Mouse (Mus musculus): ENCODE measurements around the gene Adamtsl1.

Adamtsl1 gene

GRCm38 (mm10) chr4:86314442-86314841 lies 800.5 kb downstream of the Adamtsl1 start:
- DNase-seq (ENCODE audit: low read depth) = no peak

- no peak for DNase-seq (ENCODE audit: low read depth)
Observed at GRCm38 (mm10) chr4:86315122-86315521, 801.1 kb downstream of the Adamtsl1 start.

- no peak for DNase-seq (ENCODE audit: low read depth)
Observed at GRCm38 (mm10) chr4:86317916-86318542, 804.1 kb downstream of the Adamtsl1 start.

- DNase-seq (ENCODE audit: low read depth) = no peak
Observed at GRCm38 (mm10) chr4:86325411-86325810, 811.4 kb downstream of the Adamtsl1 start.

GRCm38 (mm10) chr4:86326003-86326402 lies 812.0 kb downstream of the Adamtsl1 start:
- DNase-seq (ENCODE audit: low read depth) = no peak

- DNase-seq (ENCODE audit: low read depth) = no peak
Observed at GRCm38 (mm10) chr4:86326638-86327037, 812.7 kb downstream of the Adamtsl1 start.

GRCm38 (mm10) chr4:86329481-86329880 lies 815.5 kb downstream of the Adamtsl1 start:
- DNase-seq (ENCODE audit: low read depth) = no peak

- no peak for DNase-seq (ENCODE audit: low read depth)
Observed at GRCm38 (mm10) chr4:86335861-86336415, 822.0 kb downstream of the Adamtsl1 start.

- no peak for DNase-seq (ENCODE audit: low read depth)
Observed at GRCm38 (mm10) chr4:86337216-86337765, 823.3 kb downstream of the Adamtsl1 start.

- no peak for DNase-seq (ENCODE audit: low read depth)
Observed at GRCm38 (mm10) chr4:86349341-86349740, 835.4 kb downstream of the Adamtsl1 start.

- no peak for DNase-seq (ENCODE audit: low read depth)
Observed at GRCm38 (mm10) chr4:86352121-86352520, 838.1 kb downstream of the Adamtsl1 start.

GRCm38 (mm10) chr4:86353550-86353949 lies 839.6 kb downstream of the Adamtsl1 start:
- no peak for DNase-seq (ENCODE audit: low read depth)

- DNase-seq (ENCODE audit: low read depth) = no peak
Observed at GRCm38 (mm10) chr4:86359398-86359797, 845.4 kb downstream of the Adamtsl1 start.

GRCm38 (mm10) chr4:86369055-86369454 lies 855.1 kb downstream of the Adamtsl1 start:
- DNase-seq (ENCODE audit: low read depth) = no peak

GRCm38 (mm10) chr4:86373166-86373565 lies 859.2 kb downstream of the Adamtsl1 start:
- DNase-seq (ENCODE audit: low read depth) = no peak

- DNase-seq (ENCODE audit: low read depth) = no peak
Observed at GRCm38 (mm10) chr4:86383124-86383523, 869.2 kb downstream of the Adamtsl1 start.

GRCm38 (mm10) chr4:86385121-86385520 lies 871.1 kb downstream of the Adamtsl1 start:
- DNase-seq (ENCODE audit: low read depth) = no peak

- no peak for DNase-seq (ENCODE audit: low read depth)
Observed at GRCm38 (mm10) chr4:86388430-86388829, 874.5 kb downstream of the Adamtsl1 start.

- no peak for DNase-seq (ENCODE audit: low read depth)
Observed at GRCm38 (mm10) chr4:86391176-86391575, 877.2 kb downstream of the Adamtsl1 start.

GRCm38 (mm10) chr4:86395636-86396035 lies 881.7 kb downstream of the Adamtsl1 start:
- DNase-seq (ENCODE audit: low read depth) = no peak

- peak; percentile 1 for DNase-seq (ENCODE audit: low read depth)
Observed at GRCm38 (mm10) chr4:86396672-86397288, 882.8 kb downstream of the Adamtsl1 start.

- no peak for DNase-seq (ENCODE audit: low read depth)
Observed at GRCm38 (mm10) chr4:86397470-86397869, 883.5 kb downstream of the Adamtsl1 start.

GRCm38 (mm10) chr4:86401116-86401515 lies 887.1 kb downstream of the Adamtsl1 start:
- DNase-seq (ENCODE audit: low read depth) = no peak

Data from c-Kit-positive CD71-negative TER-119-negative erythroid progenitor cells, embryonic 14.5 days (primary cell).